Mouse (Mus musculus) gastrocnemius, postnatal 4 days (tissue): ENCODE measurements at regions not wholly inside any gene's neighbourhood (a gene's known extent, or its start where the extent isn't known, plus 50 kb on each side); places are given as distances from the start of the nearest gene placed in this dataset.

Experiments
- DNase-seq, 2 experiments: peaks; one replicate each; pipeline ENCODE4 v3.0.0; 2021 to 2022; ENCODE audit warnings: low spot score in 2 of 2, mixed read lengths in 2 of 2

DNA sequence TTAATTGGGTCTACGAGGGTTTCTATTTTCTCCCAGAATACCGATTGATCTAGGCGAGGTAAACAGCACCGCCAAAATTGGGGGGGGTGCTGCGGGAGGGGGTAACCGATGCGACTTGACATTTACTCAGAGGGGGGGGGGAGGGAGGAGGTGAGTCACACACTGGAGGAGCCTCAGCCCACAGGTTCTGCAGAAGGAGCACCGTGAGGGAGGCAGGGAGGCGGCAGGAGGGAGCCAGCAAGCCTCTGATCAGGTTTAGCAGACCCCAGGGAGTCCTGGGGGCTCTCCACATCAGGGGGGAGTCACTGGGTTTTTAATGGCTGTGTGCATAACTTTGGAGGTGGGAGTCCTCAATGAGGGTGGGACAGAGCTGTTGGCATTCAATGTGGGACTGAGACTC, 51.3 kb upstream of the Ier5l start:
- DNase-seq, result no peak

DNA sequence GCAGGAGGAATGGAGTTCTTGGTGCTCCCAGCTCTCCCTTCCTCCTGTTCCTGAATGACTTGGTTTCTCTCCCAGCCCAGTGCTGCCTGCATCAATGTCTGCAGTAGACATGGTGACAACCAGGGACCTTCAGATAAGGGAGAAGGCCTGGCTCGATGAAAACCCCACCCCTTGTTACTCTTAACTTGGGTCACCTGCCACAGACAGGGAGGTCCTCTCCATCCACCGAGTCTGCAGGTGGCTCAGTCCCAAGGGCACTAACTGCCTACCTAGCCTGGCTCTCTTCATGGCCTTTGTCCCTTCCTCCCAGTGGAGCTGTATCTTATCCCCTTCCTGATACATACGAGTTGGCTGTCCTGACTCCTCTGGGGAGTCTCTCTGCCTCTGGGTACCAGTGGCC, 51.8 kb upstream of the Ier5l start:
- DNase-seq, result no peak

GRCm38 (mm10) chr2:30527495-30527894, 53.5 kb upstream of the Ier5l start:
- no peak for DNase-seq

GRCm38 (mm10) chr2:30532948-30533347, 58.9 kb upstream of the Ier5l start:
- DNase-seq, result no peak

GRCm38 (mm10) chr2:30533367-30533766, 59.3 kb upstream of the Ier5l start:
- DNase-seq, result no peak

- DNase-seq, result no peak
Measured at GRCm38 (mm10) chr2:30534485-30534884, 60.4 kb upstream of the Cstad start.

DNA sequence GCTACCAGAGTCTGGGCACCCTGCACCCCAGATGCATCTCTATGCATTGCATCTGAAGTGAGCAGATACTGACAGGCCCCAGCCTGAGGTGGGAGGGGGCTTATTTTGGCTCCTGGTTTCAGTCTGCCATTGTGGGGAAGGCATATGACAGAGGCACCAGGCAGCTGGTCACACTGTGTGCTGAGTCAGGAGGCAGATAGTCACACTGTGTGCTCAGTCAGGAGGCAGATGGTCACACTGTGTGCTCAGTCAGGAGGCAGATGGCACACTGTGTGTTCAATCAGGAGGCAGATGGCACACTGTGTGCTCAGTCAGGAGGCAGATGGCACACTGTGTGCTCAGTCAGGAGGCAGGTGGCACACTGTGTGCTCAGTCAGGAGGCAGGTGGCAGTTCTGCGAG, 55.5 kb upstream of the Cstad start:
- no peak for DNase-seq

DNA sequence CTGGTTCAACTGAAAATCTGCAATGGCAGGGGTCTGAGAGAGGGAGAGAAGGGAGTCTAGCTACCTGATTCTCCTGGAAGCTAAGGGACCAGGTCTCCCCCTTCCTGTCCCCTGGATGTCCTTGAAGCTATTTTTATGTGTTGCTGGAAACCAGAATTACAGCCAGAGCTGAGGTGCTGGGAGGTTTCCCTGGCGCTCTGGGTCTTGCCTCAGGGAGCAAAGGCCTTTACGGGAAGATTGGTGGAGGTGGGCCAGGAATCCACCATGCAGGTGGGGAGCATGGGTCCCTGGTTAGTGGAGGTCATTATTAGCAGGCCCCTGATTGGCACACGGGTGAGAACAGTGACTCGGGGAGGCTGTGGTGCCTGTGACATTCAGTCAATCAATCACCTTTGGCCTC, 53.3 kb upstream of the Cstad start:
- DNase-seq, result no peak

DNA sequence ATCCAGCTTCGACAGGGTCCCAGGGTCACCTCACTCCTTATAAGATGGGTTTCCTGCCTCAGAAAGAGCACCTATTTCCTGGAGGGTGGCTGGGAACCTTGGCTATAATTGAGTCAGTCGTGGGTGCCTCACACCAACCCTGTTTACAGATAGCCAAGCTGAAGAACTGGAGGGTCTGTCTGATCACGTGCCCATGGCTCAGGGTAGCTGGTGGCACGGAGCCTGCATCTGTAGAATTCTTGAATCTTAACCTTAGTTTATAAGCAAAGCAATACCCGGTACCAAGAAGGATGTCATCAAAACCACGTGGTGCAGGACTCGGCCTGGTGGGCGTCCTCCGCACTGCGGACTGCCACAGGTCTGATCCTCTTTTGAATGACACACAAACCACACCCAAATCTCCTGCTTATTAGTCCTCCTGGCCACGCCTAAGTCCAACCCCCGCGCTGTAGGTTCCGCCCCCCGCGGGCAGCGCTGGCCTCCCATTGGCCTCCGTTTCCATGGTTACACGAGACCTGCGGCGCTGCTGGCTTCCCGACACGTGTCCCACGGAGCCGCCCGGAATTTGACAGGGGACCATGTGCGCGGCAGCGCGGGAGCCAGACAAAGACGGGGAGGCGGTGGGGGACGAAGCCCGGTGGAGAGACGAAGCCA, 49.9 kb upstream of the Cstad start:
- peak; percentile 65 to 78 for DNase-seq
